Mouse (Mus musculus) NIH3T3 (cell line): ENCODE data around the gene Ntng2.

Source experiments
- DNase-seq: peaks from one replicate; pipeline ENCODE4 v3.0.0-alpha.2; 2012; ENCODE audit warnings: low read depth

The Ntng2 gene

DNA sequence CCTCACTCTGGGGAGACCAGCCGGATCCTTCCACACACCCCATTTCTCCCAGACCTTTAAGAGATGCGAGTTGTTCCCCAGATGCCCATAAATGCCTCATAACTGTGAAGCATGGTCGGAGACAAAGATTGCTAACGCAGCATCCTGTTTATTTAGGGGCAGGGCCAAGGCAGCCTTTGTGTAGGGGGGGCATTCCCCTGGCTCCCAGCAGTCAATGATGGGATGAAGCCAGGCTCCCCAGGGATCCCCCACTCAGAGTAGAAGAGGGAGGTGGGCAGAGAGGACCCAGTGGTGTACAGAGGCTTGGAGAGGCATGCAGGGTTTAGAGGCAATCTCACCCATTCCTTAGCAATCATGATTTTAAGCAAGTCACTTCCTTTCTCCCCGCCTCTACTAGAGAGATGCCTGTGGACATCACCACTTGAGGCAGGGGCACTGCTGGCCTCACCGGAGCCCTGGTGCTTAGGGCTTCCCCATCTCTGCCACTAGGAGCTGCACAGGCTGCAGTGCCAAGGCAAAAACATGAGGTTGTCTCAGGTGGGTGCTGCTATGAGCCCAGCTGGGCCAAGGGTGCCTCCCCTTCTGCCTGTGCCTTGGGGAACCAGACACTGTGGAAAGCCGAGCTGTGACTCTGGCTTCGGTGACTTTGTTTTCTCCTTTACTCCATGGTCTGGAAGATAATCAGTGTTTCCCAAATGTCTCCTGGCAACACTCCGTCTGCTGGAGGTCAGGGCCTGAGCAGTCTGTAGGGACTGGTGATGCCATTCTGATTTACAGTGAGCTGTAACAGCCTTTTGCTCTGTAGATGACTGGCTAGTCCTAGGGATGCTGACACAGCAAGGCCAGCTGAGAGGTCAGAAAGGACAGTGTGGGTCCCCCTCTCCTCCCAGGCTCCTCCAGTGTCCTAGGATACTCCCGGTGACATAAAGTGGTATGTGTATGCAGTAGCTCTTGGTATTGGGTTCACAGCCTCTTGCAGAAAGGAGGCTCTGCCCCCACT is 61.3 kb downstream of the Ntng2 start:
- no peak for DNase-seq

DNA sequence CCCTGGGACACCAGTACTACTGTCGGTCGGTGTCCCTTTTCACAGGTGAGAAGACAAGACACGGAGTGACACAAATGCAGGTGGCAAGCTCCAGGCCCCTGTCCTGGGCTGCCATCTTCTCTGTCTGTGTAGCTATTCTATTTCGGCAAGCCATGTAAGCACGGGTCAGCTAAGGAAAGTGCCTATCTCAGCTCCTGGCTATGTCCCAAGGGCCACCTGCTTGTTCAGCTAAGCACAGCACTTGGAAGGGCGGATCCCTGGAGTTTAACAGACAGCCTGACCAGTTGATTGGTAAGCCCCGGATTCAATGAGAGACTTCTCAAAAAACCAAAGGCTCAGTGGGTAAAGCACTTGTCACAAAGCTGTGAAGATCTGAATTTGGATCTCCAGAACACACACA is 62.4 kb downstream of the Ntng2 start:
- no peak for DNase-seq

DNA sequence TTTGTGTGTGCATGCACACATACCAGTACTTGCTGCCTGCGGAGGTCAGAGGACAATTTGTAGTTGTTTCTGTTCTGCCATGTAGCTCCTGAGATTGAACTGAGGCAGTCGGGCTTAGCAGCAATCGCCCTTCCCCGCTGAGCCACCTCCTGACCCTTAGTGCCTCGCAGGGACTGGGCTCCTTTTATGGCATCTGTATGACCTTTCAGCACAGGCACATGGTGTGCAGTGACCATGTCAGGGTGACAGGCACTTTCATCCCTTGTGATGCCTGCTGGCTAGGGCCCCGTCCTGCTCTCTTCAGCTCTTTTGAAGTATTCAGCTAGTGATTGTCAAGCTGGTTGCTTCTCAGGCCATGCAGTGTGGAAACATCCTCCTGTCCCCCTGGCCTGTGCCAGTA is 66.6 kb downstream of the Ntng2 start:
- DNase-seq: no peak

DNA sequence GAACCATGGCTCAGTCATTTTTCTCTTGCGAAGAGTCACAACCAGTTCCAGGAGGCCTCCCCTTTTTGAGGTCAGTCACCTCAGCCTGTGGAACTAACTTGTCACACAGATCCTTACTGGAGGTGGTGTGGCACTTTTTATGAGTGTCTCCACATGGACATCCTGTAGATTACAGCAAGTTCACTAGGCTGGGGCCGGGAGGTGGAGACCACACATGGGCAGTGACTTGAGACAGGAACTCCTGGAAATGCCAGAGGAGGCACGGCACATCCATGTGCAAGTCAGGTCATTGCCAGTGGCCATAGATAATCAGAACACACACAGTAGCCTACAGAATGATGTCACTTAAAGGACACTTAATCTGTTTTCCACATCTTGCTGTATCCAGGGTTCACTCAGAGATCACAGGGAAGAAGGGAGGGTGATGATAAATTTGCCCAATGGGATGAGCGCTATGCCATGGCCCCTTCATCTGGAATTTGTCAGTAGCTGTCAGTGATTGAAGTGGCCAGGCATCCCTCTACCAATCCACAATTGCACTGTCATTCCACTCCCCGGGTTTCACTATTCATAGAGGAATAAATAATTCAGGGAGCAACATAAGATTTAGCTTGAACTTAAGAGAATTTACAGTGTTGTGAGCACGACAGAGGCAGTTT is 69.4 kb downstream of the Ntng2 start:
- no peak for DNase-seq

DNA sequence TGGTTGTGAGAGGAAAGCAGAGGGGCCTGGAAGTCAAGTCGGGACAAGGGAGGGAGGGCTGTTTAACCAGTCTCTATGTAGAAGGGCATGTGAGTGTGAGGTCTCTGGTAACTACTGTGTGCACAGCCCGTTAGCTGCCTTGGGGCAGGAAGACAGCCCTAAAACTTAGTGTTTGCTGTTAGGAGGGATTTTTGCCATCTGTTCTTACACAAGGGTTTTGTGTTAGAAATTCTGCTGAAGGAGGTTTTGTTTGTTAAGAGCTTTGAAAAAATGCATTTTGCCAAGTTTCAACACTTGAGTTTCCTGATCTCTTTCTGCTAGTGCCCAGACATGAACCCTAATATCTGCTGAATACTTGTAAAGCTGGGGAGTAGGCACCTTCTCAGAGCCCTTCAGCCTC is 71.7 kb downstream of the Ntng2 start:
- DNase-seq: no peak

DNA sequence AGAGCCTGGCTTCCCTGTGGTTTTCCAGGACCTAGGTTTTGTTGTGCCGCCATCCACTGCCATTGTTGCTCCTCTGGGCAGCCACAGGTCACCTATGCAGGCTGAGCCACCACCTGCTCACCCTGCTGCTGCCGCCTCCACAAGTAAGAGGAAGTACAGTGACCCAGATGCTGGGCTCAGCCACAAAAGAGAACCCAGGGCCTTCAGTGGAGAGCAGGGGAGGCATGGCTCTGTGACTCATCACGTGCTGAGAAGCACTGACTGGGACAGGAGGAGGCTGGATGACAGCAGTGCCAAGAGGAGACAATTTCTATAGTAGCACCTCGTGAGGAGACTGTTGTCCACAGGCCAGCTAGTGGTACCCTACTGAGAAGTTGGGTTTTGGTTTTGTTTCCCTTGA is 73.0 kb downstream of the Ntng2 start:
- DNase-seq: no peak

DNA sequence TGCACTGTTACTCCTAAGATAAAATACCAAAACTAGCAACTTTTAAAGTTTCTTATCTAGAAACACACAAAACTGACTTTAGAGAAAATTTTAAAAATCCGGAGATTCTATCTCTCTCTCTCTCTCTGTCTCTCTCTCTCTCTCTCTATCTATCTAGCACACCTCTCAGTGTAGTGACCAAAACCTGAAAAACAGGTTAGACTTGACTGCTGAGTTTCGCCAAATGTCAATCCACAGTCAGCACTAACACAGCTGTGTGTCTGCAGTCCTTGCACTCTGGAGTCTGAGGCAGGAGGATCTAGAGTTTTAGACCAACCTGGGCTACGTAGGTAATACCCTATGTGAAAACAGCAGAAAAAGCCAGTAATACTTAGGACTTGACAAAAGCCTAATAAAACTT is 77.9 kb downstream of the Ntng2 start:
- no peak for DNase-seq

DNA sequence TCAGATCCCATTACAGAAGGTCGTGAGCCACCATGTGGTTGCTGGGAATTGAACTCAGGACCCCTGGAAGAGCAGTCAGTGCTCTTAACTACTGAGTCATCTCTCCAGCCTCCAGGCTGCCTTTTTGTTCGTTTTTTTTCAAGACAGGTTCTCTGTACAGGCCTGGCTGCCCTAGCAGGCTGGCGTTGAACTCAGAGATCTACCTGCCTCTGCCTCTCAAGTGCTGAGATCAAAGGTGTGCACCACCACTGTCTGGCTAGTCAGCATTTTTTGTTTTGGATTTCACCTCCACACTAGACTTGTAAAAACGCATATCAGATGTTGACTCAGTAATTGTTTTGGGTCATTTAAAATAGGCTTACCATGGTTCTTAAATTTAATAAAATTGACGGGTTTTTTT is 84.7 kb downstream of the Ntng2 start:
- DNase-seq: no peak

DNA sequence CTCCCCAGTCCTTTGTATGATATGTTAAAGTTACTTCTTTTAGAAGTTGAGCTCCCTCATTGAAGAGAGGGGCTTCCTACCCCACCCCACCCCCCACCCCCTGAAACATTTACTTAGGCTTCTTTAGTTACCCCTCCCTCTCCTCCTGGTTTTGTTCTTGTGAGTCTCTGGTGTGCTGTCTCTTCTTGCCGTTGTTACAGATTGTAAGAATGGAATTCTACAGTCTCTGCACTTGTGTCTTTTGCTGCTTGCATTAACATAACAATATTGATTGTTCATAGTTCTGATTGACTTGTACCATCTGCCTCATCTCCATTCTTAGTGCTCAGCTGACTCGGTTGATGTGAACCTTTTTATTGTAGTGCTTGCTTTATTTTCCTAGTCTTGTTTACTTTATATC is 100.9 kb downstream of the Ntng2 start:
- DNase-seq: no peak
